Mouse (Mus musculus): ENCODE measurements at regions not wholly inside any gene's neighbourhood (a gene's known extent, or its start where the extent isn't known, plus 50 kb on each side); places are given as distances from the start of the nearest gene placed in this dataset.

GRCm38 (mm10) chr8:40084129-40084528, 590.7 kb upstream of the Adam24 start:
- H3K4me1 ChIP-seq (ENCODE audit: control insufficient read depth, insufficient read depth, low read length), result no peaks in the 10 kb centered on the region
- no peaks in the 10 kb centered on the region for H3K27me3 ChIP-seq (replicated peaks; ENCODE audit: control insufficient read depth, insufficient read depth, low read length)
- no peak for DNase-seq
- no peaks in the 10 kb centered on the region for H3K36me3 ChIP-seq (ENCODE audit: control insufficient read depth, insufficient read depth, low read length)
- WGBS, result 37% methylated on average over 1 of the region's 1 CpGs
- no peak for TF ChIP-seq POLR2A (IDR thresholded peaks at IDR 0.05; ENCODE audit: low read depth, low read length)
- no peak for TF ChIP-seq CTCF (conservative IDR thresholded peaks at IDR 0.05; ENCODE audit: insufficient read depth, insufficient read length, low read depth, low read length)
- no peak overlapping the region for H3K4me3 ChIP-seq (ENCODE audit: insufficient read depth, low read depth, low read length)
- no peak overlapping the region for H3K27ac ChIP-seq (ENCODE audit: insufficient read depth, low read depth, low read length)

- Histone ChIP-seq H3K27me3 (replicated peaks; ENCODE audit: control insufficient read depth, insufficient read depth, low read length) (no peaks in the 10 kb centered on the region; the same call in 1 of the 2 replicates), H3K27ac (ENCODE audit: insufficient read depth, low read depth, low read length) (no peak overlapping the region), H3K4me3 (ENCODE audit: insufficient read depth, low read depth, low read length) (no peak overlapping the region), H3K4me1 (ENCODE audit: control insufficient read depth, insufficient read depth, low read length) (no peaks in the 10 kb centered on the region), H3K36me3 (ENCODE audit: control insufficient read depth, insufficient read depth, low read length) (no peaks in the 10 kb centered on the region)
- no peak for TF ChIP-seq CTCF (conservative IDR thresholded peaks at IDR 0.05; ENCODE audit: insufficient read depth, insufficient read length, low read depth, low read length)
- no peak for TF ChIP-seq POLR2A (IDR thresholded peaks at IDR 0.05; ENCODE audit: low read depth, low read length)
- WGBS, result 81% methylated on average over 4 of the region's 4 CpGs
- DNase-seq, result no peak
Observed at GRCm38 (mm10) chr8:40089377-40089776, 585.5 kb upstream of the Adam24 start.

DNA sequence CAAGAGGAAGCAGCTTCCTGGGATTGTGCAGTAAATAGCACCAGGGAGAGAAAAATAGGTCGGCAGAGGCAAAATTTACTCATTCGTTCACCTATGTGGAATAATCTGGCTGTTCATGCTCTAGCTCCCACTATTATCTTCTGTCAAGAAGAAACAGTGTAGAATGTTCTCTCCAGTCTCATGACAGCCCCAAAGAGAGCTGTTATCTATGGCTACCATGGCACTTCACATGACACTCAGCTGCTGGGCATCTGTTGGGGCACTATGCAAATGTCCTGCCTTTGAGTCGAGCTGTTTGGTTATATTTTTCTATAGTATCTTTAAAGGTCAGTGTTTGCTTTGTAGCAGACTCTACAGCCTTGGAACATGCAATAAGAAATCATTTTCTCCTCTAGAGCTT, 550.5 kb upstream of the Adam24 start:
- Histone ChIP-seq H3K27me3 (replicated peaks; ENCODE audit: control insufficient read depth, insufficient read depth, low read length) (no peaks in the 10 kb centered on the region), H3K36me3 (ENCODE audit: control insufficient read depth, insufficient read depth, low read length) (no peaks in the 10 kb centered on the region), H3K4me1 (ENCODE audit: control insufficient read depth, insufficient read depth, low read length) (no peaks in the 10 kb centered on the region), H3K4me3 (ENCODE audit: insufficient read depth, low read depth, low read length) (no peak overlapping the region), H3K27ac (ENCODE audit: insufficient read depth, low read depth, low read length) (no peak overlapping the region)
- TF ChIP-seq POLR2A (IDR thresholded peaks at IDR 0.05; ENCODE audit: low read depth, low read length), result no peak
- no peak for TF ChIP-seq CTCF (conservative IDR thresholded peaks at IDR 0.05; ENCODE audit: insufficient read depth, insufficient read length, low read depth, low read length)
- WGBS, result 83% methylated on average over 3 of the region's 3 CpGs
- DNase-seq, result no peak

DNA sequence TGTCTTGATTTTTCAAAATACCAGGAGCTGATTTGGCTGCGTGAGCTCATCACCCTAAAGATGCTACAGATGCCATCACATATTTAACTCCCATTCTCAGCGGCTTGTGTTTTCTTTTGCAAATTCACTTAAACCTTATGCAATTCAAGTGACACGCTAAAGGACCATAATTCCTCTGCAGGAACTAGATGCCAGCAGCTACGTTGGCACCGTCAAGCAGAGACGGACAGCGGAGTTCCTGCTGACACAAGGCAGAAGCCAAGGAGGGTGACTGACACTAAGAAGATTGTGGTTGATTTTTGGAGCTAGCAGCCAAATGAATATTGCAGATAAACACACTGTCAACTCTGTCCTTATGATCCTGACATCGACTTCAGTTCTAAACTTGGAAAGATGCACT, 547.7 kb upstream of the Adam24 start:
- no peak for TF ChIP-seq POLR2A (IDR thresholded peaks at IDR 0.05; ENCODE audit: low read depth, low read length)
- TF ChIP-seq CTCF (conservative IDR thresholded peaks at IDR 0.05; ENCODE audit: insufficient read depth, insufficient read length, low read depth, low read length), result no peak
- Histone ChIP-seq H3K4me1 (ENCODE audit: control insufficient read depth, insufficient read depth, low read length) (no peaks in the 10 kb centered on the region), H3K4me3 (ENCODE audit: insufficient read depth, low read depth, low read length) (no peak overlapping the region), H3K27ac (ENCODE audit: insufficient read depth, low read depth, low read length) (no peak overlapping the region), H3K27me3 (replicated peaks; ENCODE audit: control insufficient read depth, insufficient read depth, low read length) (no peaks in the 10 kb centered on the region), H3K36me3 (ENCODE audit: control insufficient read depth, insufficient read depth, low read length) (no peaks in the 10 kb centered on the region)
- no peak for DNase-seq
- WGBS, result 86% methylated on average over 8 of the region's 8 CpGs

DNA sequence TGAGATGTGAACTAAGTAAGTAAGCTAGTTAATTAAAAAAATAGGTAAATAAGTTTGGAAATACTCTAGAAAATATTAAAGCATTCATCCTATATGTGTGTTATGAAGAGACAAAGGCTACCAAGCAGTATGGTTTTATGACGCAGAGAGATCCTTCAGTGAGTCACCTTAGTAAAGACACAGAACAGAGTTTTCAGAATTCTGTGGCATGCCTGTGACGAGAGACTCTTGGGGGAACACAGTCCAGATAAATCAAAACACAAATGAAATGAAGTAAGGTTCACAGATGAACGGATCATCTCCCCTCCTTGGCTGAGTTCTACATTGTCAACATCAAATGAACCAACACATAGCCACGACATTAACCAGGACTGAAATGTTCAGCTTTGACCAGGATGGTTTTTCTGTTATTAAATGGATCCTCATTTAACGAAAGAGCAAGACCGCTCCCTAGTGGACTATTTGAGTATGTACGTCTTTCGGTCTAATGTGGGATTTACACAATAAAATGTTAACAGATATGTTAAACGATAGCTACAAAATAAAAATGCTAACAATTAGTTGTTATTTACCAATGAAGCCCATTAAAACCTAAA, 542.1 kb upstream of the Adam24 start:
- DNase-seq, result peak; percentile 29
- no peak overlapping the region for H3K27ac ChIP-seq (ENCODE audit: insufficient read depth, low read depth, low read length)
- WGBS, result 19% methylated on average over 9 of the region's 9 CpGs

GRCm38 (mm10) chr8:40150911-40151797, 523.7 kb upstream of the Adam24 start:
- Histone ChIP-seq H3K36me3 (ENCODE audit: control insufficient read depth, insufficient read depth, low read length) (no peaks in the 10 kb centered on the region), H3K27me3 (replicated peaks; ENCODE audit: control insufficient read depth, insufficient read depth, low read length) (no peaks in the 10 kb centered on the region), H3K4me1 (ENCODE audit: control insufficient read depth, insufficient read depth, low read length) (no peaks in the 10 kb centered on the region), H3K4me3 (ENCODE audit: insufficient read depth, low read depth, low read length) (no peak overlapping the region), H3K27ac (ENCODE audit: insufficient read depth, low read depth, low read length) (no peak overlapping the region)
- peak; percentile 56 for DNase-seq
- TF ChIP-seq POLR2A (IDR thresholded peaks at IDR 0.05; ENCODE audit: low read depth, low read length) (no peak), CTCF (conservative IDR thresholded peaks at IDR 0.05; ENCODE audit: insufficient read depth, insufficient read length, low read depth, low read length) (peak; percentile 68)
- 16% methylated on average over 21 of the region's 21 CpGs for WGBS

More for the DNA sequence above, 542.1 kb upstream of the Adam24 start:
- Histone ChIP-seq H3K4me3 (ENCODE audit: insufficient read depth, low read depth, low read length) (no peak overlapping the region), H3K4me1 (ENCODE audit: control insufficient read depth, insufficient read depth, low read length) (no peaks in the 10 kb centered on the region), H3K36me3 (ENCODE audit: control insufficient read depth, insufficient read depth, low read length) (no peaks in the 10 kb centered on the region), H3K27me3 (replicated peaks; ENCODE audit: control insufficient read depth, insufficient read depth, low read length) (no peaks in the 10 kb centered on the region)
- no peak for TF ChIP-seq POLR2A (IDR thresholded peaks at IDR 0.05; ENCODE audit: low read depth, low read length)
- peak; percentile 26; the same call in 1 of the 2 replicates for TF ChIP-seq CTCF (conservative IDR thresholded peaks at IDR 0.05; ENCODE audit: insufficient read depth, insufficient read length, low read depth, low read length)

DNA sequence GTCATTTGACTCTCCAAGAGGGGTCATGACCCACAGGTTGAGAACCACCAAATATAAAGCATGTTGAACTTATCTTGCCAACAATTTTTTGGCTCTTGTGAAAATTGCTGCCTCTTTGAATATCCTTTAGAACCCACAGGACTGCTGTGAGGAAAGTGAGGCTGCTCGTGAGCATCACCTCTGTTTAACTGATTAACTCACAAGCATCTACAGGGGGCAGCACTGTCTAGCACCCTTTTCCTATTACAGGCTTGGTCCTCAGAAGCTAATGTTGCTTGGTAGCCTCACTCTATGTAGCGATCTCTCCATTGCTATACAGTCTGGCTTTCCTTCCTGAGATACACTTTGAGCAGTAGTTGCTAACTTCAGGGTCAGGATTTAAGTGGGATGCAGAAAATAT, 522.4 kb upstream of the Adam24 start:
- no peak overlapping the region for H3K27ac ChIP-seq (ENCODE audit: insufficient read depth, low read depth, low read length)
- DNase-seq, result no peak
- H3K36me3 ChIP-seq (ENCODE audit: control insufficient read depth, insufficient read depth, low read length), result no peaks in the 10 kb centered on the region
- H3K4me1 ChIP-seq (ENCODE audit: control insufficient read depth, insufficient read depth, low read length), result no peaks in the 10 kb centered on the region
- H3K27me3 ChIP-seq (replicated peaks; ENCODE audit: control insufficient read depth, insufficient read depth, low read length), result no peaks in the 10 kb centered on the region
- TF ChIP-seq POLR2A (IDR thresholded peaks at IDR 0.05; ENCODE audit: low read depth, low read length), result no peak
- no peak for TF ChIP-seq CTCF (conservative IDR thresholded peaks at IDR 0.05; ENCODE audit: insufficient read depth, insufficient read length, low read depth, low read length)
- H3K4me3 ChIP-seq (ENCODE audit: insufficient read depth, low read depth, low read length), result no peak overlapping the region
- 55% methylated on average over 2 of the region's 2 CpGs for WGBS
